Mouse (Mus musculus): Measurements from ENCODE around the gene Pja2. TPM values are rescaled to one million over a fixed set of nuclear protein-coding genes. Genes with fewer than 3 reads are reported as not detected.

Pja2 gene
- polyA plus RNA-seq, 1 experiment from 2014 or later, result 14.6 TPM

DNA sequence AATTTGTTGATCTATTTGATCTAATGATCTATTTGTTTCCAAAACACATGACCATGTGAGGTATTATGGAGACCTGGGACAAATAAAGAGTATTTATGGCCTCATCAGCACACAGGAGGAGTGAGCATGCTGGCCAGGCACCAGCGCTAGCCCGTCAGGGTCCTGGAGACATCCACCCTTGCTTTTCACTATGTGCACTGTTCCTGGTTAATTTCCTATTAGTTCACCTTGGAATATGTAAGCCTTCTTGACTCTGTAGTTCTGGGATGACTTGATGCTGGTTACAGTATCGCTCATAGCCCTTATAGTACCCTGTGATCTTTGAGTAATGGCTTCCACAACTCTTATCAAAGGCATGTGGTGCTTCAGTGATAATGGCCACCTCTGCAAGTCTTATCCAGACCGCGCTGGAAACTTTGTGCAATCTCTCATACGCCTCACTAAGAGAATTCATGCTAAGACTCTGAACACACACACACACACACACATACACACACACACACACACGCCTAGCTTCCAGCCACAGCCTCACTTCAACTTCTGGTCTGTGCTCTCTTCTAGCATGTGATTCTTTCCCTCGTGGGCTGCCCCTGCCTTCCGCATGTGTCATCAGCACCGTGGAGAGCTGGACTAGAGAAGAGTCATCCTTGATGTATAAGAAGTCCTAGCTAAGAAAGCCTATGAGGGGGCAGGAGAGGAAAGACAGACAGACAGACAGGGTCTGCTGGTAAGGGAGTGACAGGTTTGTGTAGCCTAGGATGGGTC lies 57.2 kb downstream of the Pja2 start:
- Histone ChIP-seq H3K4me1 (ENCODE audit: insufficient read depth) (no peaks in the 10 kb centered on the region), H3K4me3 (ENCODE audit: low read depth, low read length) (no peak overlapping the region), H3K27ac (ENCODE audit: low read depth) (no peak overlapping the region), H3K4me2 (ENCODE audit: low read depth, low read length) (no peak overlapping the region), H3K9ac (replicated peaks) (no peak overlapping the region), H3K27me3 (ENCODE audit: insufficient read depth, low read length) (no peaks in the 10 kb centered on the region), H3K36me3 (replicated peaks; ENCODE audit: insufficient read depth, low read length) (peaks cover 3% of the 10 kb centered on the region; the same call in 1 of the 2 replicates), H3K9me3 (ENCODE audit: low read length) (no peaks in the 10 kb centered on the region)
- TF ChIP-seq EP300 (IDR thresholded peaks at IDR 0.05; ENCODE audit: low read depth) (no peak), CTCF (IDR thresholded peaks at IDR 0.05; ENCODE audit: low read depth) (no peak)
- WGBS (ENCODE audit: insufficient replicate concordance), result 78% methylated on average over 10 of the region's 10 CpGs
- no peak for ATAC-seq
- DNase-seq, result no peak

DNA sequence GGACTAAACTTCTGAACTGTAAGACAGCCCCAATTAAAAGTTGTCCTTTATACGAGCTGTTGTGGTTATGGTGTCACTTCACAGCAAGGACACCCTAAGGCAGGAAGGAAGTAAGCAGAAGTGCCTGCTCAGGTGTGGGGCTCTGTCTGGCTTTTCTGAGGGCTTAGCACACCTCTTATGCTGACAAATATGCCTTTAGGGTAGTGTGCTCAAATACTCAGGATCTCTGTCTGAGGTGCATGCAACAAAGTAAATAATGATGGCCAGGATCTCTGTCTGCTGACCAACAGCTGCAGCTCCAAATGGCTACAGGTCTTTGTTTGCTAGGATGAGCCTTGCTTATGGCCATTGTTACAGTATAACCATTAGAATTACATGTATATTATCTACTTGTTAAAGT lies 71.1 kb downstream of the Pja2 start:
- H3K4me1 ChIP-seq (ENCODE audit: insufficient read depth), result no peaks in the 10 kb centered on the region
- no peak overlapping the region for H3K4me2 ChIP-seq (ENCODE audit: low read depth, low read length)
- H3K4me3 ChIP-seq (ENCODE audit: low read depth, low read length), result no peak overlapping the region
- no peak for DNase-seq
- WGBS (ENCODE audit: insufficient replicate concordance), result 50% methylated on average over 1 of the region's 1 CpGs
- no peaks in the 10 kb centered on the region for H3K36me3 ChIP-seq (replicated peaks; ENCODE audit: insufficient read depth, low read length)
- H3K27me3 ChIP-seq (ENCODE audit: insufficient read depth, low read length), result no peaks in the 10 kb centered on the region
- TF ChIP-seq EP300 (IDR thresholded peaks at IDR 0.05; ENCODE audit: low read depth) (no peak), CTCF (IDR thresholded peaks at IDR 0.05; ENCODE audit: low read depth) (no peak)
- H3K9me3 ChIP-seq (ENCODE audit: low read length), result peaks cover 3% of the 10 kb centered on the region
- no peak for ATAC-seq
- no peak overlapping the region for H3K9ac ChIP-seq (replicated peaks)
- no peak overlapping the region for H3K27ac ChIP-seq (ENCODE audit: low read depth)

DNA sequence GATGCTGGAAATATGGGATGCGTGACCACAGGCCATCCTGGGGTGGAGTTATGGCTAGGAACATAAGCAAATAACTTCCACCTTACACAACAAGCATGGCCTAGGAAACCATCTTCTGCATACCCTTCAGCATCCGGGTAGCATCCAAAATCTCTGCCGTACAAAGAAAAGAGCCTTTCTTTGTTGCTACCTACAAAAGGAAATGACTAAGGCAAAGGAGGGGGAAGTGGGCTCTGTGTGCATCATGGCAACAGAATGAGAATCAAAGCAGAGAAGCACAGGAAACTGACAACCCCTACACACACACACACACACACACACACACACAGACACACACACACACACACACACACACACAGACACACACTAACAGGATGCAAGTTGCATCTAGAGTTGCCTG lies 83.5 kb downstream of the Pja2 start:
- no peaks in the 10 kb centered on the region for H3K36me3 ChIP-seq (replicated peaks; ENCODE audit: insufficient read depth, low read length)
- ATAC-seq (no peak), DNase-seq (no peak)
- no peak overlapping the region for H3K27ac ChIP-seq (ENCODE audit: low read depth)
- no peak for TF ChIP-seq EP300 (IDR thresholded peaks at IDR 0.05; ENCODE audit: low read depth)
- no peak for TF ChIP-seq CTCF (IDR thresholded peaks at IDR 0.05; ENCODE audit: low read depth)
- H3K4me1 ChIP-seq (ENCODE audit: insufficient read depth), result no peaks in the 10 kb centered on the region
- H3K4me2 ChIP-seq (ENCODE audit: low read depth, low read length), result no peak overlapping the region
- H3K4me3 ChIP-seq (ENCODE audit: low read depth, low read length), result no peak overlapping the region
- 69% methylated on average over 3 of the region's 3 CpGs for WGBS (ENCODE audit: insufficient replicate concordance)
- H3K27me3 ChIP-seq (ENCODE audit: insufficient read depth, low read length), result no peaks in the 10 kb centered on the region
- H3K9ac ChIP-seq (replicated peaks), result no peak overlapping the region
- H3K9me3 ChIP-seq (ENCODE audit: low read length), result no peaks in the 10 kb centered on the region

DNA sequence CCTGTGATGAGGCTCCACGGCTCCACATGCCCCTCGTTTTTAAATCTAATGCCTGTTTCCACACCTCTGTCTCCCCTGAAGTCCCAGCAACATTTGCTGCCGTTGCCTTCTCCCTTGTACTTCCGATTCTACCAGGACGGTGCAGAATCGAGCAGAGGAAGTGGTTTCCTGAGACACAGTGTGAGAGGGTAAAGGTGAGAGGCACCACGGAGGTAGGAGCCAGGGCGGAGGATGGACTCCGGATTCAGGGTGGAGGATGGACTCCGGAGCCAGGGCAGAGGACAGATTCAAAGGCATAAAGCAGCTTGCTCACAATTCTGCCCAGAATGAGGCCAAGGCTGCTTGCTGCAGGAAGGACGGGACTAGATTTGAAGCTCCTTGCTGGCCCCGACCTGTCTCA lies 88.8 kb downstream of the Pja2 start:
- H3K9me3 ChIP-seq (ENCODE audit: low read length), result no peaks in the 10 kb centered on the region
- no peak for ATAC-seq
- no peak overlapping the region for H3K9ac ChIP-seq (replicated peaks)
- H3K4me2 ChIP-seq (ENCODE audit: low read depth, low read length), result no peak overlapping the region
- H3K36me3 ChIP-seq (replicated peaks; ENCODE audit: insufficient read depth, low read length), result no peaks in the 10 kb centered on the region
- 45% methylated on average over 12 of the region's 12 CpGs for WGBS (ENCODE audit: insufficient replicate concordance)
- no peaks in the 10 kb centered on the region for H3K4me1 ChIP-seq (ENCODE audit: insufficient read depth)
- no peak overlapping the region for H3K4me3 ChIP-seq (ENCODE audit: low read depth, low read length)
- no peak overlapping the region for H3K27ac ChIP-seq (ENCODE audit: low read depth)
- TF ChIP-seq CTCF (IDR thresholded peaks at IDR 0.05; ENCODE audit: low read depth) (no peak), EP300 (IDR thresholded peaks at IDR 0.05; ENCODE audit: low read depth) (no peak)
- no peaks in the 10 kb centered on the region for H3K27me3 ChIP-seq (ENCODE audit: insufficient read depth, low read length)
- DNase-seq, result no peak

DNA sequence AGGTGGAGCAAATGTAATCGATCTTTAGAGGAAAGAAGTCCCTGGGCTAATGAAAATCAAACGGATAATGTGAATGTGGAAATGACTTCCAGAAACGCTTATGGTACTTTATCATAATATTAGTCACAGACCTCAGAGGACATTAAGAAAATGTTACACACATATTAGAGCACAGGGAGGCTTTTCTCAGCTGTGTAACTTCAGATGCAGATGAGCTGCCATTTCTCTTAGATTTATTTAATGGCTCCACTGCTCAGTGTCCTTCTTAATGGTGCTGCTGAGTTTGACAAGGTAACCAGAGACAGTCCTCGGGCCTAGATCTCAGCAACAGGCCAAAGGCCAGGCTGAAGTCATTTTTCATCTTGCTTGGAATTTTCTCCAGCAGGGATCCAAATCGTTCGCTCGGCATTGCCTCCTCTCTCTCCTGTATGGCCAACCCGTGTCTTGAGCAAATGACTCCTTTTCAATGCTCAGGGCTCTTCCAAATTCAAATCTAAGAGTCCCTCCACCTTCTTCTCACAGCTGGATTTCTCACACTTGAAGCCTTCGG lies 89.3 kb downstream of the Pja2 start:
- ATAC-seq, result no peak
- no peak overlapping the region for H3K27ac ChIP-seq (ENCODE audit: low read depth)
- no peaks in the 10 kb centered on the region for H3K9me3 ChIP-seq (ENCODE audit: low read length)
- no peak for DNase-seq
- TF ChIP-seq EP300 (IDR thresholded peaks at IDR 0.05; ENCODE audit: low read depth) (no peak), CTCF (IDR thresholded peaks at IDR 0.05; ENCODE audit: low read depth) (no peak)
- H3K27me3 ChIP-seq (ENCODE audit: insufficient read depth, low read length), result no peaks in the 10 kb centered on the region
- H3K4me2 ChIP-seq (ENCODE audit: low read depth, low read length), result no peak overlapping the region
- no peaks in the 10 kb centered on the region for H3K36me3 ChIP-seq (replicated peaks; ENCODE audit: insufficient read depth, low read length)
- H3K9ac ChIP-seq (replicated peaks), result no peak overlapping the region
- no peak overlapping the region for H3K4me3 ChIP-seq (ENCODE audit: low read depth, low read length)
- 71% methylated on average over 9 of the region's 9 CpGs for WGBS (ENCODE audit: insufficient replicate concordance)
- H3K4me1 ChIP-seq (ENCODE audit: insufficient read depth), result no peaks in the 10 kb centered on the region

DNA sequence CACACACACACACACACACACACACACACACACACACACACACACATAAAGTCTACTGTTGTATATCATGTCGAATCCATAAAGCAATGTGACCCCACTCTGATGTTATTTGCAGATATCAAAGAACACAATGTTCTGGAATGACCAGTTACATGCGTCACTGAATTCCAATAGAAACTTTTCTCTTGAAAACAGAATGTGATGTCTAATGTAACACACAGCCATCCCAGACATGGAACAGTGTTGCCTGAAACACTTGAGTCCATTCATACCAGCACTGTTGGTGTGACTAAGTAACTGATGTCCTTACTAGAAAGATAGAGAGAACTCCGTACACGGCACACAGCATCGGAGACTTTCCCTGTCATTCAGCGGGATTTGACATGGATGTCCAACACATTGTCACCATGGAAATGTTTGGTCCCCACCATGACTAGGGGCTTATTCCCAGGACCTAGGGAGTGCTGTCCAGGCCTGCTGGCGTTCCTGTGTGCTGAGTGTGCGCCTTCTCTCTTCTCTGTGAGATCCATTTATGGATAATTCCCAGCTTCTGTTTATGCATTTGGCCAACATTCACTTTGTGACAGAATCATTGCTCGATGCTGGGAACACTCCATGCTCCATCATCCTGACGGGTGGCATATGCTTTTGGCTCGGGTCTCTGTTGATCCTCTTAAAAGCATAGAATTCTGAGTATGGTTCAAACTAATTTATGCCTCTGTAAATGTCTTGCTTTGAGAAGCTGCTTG lies 90.0 kb downstream of the Pja2 start:
- TF ChIP-seq CTCF (IDR thresholded peaks at IDR 0.05; ENCODE audit: low read depth), result no peak
- TF ChIP-seq EP300 (IDR thresholded peaks at IDR 0.05; ENCODE audit: low read depth), result no peak
- Histone ChIP-seq H3K4me3 (ENCODE audit: low read depth, low read length) (no peak overlapping the region), H3K4me2 (ENCODE audit: low read depth, low read length) (no peak overlapping the region), H3K4me1 (ENCODE audit: insufficient read depth) (no peaks in the 10 kb centered on the region), H3K27me3 (ENCODE audit: insufficient read depth, low read length) (no peaks in the 10 kb centered on the region), H3K9me3 (ENCODE audit: low read length) (no peaks in the 10 kb centered on the region), H3K36me3 (replicated peaks; ENCODE audit: insufficient read depth, low read length) (no peaks in the 10 kb centered on the region), H3K27ac (ENCODE audit: low read depth) (no peak overlapping the region), H3K9ac (replicated peaks) (no peak overlapping the region)
- 80% methylated on average over 11 of the region's 11 CpGs for WGBS (ENCODE audit: insufficient replicate concordance)
- DNase-seq (no peak), ATAC-seq (no peak)
